Mouse (Mus musculus): ENCODE results near the gene Tmem106b.

The Tmem106b gene

DNA sequence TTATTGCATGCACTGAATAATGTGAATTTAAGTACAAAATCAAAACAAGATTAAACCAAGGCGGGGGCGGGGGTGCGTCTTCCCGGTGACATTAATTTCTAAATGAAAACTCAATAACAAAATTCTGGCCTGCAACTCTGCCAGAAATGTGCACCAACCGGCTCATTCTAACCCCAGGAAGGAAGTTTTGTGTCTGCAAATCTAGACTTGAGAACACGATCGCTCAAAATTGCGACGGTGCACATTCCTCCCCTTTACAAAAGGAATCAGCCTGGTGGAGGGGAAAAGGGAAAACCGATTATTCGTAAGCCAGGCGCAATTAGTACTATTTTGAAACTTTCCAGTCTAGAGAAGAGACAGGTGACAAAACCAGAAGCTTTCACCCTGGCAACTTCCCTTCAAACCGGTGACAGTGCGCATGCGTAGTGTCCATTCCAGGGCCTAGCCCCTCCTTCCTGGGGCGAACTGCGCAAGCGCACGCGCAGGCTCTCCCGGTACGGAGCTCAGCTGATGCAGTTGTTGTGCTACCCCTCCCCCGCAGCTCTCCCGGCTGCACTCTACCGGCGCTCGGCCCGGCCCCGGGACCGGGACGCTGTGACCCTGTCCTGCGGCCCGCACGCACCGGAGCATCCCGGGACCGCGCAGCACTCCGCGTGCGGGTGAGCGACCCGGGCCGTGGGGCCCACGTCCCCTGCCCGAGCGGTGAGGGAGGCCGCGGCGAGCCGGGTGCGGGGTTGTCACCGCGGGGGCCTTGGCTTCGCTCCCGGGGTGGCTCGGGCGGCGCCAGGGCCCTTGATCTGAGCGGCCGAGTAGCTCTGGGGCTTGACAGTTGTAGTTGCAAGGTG is at the start of gene Tmem106b:
TSS of gene Tmem106b (plus strand) at position 458 of the 845 bp plus-strand sequence.
- peak; percentile 98 for DNase-seq (ENCODE audit: low read depth, low spot score)

DNA sequence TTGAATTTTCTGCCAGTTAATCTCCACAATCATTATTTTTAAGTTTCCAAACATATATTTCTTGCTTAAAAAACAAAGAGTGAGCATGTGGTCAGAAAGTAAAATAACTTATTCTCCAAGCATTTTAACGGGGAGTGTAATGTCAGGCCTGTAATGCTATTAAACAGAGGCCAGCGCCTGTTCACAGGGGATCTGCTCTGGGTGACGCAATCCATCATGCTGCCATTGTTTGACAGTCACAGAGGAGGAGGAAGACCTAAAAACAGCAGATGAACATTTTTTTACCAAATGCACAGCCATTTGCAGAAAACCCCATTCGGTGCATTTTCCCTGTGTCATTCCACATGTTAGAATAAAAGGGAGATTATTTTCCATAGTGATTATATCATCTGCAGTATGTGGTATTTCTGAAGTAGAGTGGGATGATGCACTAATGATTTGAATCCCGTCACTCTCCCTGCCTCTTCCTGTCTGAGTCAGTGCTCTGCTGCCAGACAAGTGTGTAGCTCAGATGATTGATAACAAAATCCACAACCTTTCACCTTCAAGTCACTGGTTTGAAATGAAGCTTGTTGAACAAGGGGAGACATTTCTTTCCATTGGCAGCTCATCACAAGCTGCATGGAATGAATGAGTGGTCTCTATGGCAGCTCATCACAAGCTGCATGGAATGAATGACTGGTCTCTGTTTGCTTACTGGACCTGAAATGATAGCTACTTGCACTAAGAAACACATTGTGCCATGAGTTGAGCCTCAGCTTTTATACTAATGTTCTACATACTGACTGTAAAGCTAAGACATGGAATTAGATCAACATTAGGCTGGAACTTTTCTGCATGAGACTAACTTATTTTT is 48.1 kb upstream of the Tmem106b start:
- DNase-seq (ENCODE audit: low read depth, low spot score), result peak; percentile 47

DNA sequence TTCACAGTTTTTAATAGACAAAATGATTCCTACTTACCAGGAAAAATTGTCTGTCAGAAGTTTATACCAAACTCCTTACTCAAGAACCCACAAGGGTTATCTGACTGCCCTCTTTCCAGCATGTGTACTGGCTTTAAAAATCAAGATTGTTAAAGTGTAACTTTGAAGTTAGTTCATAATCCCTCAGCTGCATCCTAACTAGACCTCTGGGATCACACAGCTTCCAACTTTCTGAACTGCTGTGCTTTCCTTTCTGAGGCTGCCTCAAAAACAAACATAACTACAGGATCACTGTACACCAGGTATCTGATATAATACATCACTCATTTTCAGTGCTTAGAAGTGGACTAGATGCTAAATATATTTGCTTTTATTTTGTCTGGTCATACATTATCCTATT is 39.0 kb upstream of the Tmem106b start:
- no peak for DNase-seq (ENCODE audit: low read depth, low spot score)

DNA sequence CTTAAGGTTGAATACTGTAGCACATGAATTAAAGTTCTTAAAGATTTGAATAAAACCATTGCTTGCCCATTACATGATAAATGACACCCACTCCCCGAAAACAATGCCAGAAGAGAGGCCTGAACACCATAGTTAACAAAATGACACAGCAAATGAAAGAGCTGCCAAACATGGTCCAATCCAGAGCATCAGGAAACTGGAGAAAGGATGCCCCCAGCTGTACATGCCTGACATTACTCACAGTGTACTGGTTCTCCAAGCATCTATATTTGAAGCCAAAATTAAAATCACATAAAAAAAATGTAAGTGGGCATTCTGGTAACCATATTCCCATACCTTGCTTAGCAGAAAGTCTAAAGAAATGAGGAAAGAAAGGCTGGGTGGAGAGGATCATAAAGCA is 38.6 kb upstream of the Tmem106b start:
- DNase-seq (ENCODE audit: low read depth, low spot score), result no peak

DNA sequence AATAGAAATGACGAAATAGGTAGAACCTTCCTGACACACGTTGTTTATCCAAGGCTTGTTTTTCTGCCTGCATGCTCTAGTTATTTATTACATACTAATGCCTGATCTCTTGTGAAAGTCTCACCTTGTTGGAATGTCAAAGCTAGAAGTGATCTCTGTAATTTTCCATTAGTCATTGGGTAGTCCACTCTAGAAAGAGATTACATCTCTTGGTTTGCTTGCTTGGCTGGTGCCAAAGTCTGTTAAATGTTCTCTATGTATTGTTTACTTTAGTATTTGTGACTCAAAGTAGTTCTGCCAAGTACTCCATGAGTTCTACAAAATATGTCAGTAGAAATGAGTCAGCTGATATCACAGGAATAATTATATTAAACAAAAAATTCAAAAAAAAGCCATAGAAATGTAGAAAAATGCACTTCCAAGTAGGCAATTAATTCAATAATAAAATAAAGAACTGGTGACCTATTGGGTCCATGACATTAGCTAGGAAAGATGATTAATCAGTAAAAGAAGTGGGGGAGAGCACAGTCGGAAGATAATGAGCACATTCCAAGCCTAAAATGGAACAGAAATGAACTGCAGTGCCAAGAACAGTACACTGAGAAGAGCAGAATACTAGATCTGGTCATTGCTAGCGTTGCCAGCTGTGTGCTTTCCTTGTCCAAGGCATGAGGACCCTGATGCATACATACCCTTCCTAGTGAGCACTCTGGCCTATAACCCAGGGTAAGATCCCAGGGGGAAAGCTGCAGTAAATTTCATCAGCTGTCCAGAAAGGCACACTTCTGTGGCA is 17.0 kb upstream of the Tmem106b start:
- DNase-seq (ENCODE audit: low read depth, low spot score), result no peak

DNA sequence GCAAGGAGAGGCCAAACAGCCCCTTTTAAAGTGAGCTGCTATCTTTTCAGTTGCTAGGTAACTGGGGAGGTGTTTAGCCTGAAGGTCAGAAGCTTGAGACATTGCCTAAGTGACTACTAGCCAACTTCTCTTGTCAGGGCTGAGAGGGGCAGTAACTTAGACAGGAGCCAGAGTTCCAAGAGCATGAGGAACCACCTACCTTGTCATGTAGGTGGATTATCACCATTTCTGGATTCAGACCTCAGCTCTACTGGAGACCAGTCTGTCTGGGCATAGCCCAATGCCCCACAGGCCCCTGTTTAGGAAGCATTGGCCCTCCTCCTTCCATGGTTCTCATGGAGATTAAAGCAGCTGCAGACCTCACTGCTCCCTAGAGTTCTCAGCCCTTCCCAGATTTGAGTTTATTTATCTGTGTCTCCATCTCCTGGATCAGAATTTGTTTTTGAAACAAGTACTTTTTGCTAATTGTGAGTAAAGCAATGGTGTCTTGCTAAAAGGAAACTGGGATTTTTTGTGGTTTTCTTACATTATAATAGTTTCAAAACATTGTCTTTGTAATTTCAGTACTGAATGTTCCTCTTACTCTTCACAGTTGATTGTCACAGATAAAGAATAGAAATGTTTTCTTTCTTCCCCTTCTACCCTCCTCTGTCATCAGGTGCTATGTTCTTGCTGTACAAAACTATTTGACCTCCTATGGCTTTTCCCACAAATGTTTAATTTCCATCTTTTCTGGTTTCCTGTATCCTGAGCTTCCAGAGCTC is 8.1 kb upstream of the Tmem106b start:
- DNase-seq (ENCODE audit: low read depth, low spot score), result no peak

DNA sequence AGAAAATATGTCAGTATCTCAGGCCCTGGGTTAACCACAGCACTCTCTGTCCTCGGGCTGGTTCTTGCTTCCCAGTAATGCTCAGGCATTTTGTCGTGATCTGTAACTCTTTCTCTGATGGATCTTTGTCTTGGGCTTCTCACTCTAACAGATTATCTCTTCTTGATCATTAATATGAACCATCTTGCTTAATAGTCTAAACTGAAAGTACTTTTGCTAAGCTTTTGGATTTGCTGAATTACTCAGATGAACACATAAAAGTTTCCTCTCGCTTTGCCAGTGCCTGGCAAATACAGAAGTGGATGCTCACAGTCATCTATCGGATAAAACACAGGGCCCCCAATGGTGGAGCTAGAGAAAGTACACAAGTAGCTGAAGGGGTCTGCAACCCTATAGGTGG is 7.5 kb upstream of the Tmem106b start:
- no peak for DNase-seq (ENCODE audit: low read depth, low spot score)

DNA sequence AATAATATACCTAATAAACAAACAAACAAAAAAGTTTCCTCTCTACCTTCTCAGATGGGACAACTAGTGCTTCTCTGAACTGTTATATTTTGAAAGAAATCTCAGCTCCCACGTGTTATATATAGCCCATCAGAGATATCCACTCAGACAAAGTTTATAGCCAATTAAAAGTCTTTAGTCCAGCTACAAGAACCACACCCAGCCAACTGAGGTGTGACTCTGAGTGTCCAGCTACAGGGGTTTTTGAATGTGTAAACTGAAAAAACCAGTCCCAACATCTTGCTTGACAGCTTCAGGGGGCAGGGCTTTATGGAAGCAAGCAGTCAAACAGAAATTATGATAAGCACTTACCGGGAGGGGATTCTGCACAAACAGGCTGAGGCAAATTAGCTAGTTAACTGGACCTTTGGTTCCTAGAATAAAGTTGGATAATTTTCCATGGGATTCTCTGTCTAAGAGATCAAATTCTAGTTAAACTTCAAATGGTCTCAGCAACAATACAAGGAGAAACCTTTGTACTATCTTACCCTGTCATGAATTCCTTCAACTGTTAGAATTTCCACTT is 6.8 kb upstream of the Tmem106b start:
- DNase-seq (ENCODE audit: low read depth, low spot score), result no peak

DNA sequence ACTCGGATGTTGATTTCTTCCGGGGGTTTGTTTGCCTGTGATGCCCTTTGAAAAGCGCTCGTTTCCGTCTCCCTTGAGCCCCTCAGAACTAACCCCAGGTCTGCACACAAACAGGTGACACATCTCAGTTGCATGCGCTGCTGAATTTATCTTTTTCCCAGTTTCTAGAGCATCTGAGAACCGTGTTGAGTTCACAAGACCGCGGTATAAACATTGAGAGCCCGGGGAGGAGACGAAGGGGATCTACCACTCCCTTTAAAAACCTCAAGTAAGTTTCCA is 527 bp downstream of the Tmem106b start:
- no peak for DNase-seq (ENCODE audit: low read depth, low spot score)

DNA sequence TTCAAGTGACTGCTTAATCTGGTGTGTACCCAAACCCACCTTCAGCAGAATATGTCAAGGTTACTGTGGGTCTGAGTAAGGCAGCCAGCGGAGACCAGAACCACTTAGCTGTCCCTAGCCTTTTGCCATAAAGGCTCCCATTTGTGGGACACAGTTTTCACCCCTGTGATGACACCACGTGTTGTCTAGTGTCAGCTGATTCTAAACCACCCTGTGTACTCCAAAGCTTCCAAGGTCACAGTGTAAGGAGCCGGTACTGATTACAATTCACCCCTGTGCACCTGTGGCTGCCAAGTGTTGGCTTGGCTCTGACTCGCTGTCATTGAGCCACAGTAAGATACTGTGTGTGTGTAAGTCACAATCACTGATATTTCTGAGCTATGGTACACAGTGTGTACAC is 926 bp downstream of the Tmem106b start:
- no peak for DNase-seq (ENCODE audit: low read depth, low spot score)

DNA sequence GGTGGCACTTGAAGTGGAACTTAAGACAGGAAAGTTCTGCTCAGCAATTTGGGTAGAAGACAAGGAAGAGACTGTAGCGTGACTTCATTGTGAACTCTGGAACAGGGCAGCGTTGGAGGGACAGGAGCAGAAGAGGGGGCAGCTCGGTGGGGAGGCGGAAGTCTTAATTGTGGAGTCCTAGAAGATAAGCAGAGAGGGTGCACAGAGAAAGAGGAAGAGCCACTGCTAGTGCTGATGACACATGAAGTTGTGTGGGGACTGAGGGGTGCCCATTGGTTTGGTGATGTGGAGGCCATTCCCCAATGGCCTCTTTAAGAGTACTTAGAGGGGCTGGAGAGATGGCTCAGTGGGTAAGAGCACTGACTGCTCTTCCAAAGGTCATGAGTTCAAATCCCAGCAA is 3.5 kb downstream of the Tmem106b start:
- DNase-seq (ENCODE audit: low read depth, low spot score), result no peak

DNA sequence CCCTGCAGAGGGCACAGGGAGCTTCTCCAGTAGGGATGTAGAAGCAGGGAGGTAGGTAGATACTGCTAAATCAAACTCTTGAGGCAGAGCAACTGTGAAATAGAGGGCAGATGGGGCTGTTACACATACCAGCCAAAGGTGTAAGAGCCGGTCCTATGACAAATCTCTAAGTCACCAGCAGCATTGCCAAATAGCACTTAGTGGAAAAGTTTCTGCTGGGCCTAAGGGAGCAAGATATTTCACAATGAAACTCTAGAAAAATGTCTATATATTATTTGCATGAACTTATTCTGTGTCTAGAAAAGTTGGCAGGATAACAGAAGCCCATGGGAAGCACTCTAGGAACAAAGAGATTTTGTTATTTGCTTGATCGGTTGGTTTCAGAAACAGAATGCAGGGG is 4.3 kb downstream of the Tmem106b start:
- DNase-seq (ENCODE audit: low read depth, low spot score), result no peak

DNA sequence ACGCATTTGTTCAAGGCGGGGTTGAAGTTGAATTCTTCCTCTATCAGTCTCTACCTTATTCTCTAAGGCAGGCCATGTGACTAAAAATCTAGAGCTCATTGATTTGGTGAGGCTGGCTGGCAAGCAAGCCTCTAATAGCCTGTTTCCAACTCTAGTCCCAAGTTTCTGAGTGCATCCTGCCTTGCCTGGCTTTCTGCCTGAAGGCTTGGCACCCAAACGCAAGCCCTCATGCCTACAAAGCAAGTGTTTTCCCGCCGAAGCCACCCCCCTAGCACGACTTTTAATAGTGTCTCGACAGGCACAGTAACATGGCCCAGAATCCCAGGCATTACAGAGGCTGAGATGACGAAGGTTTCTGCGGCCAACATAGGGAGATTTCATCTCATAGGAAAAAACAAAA is 13.3 kb downstream of the Tmem106b start:
- no peak for DNase-seq (ENCODE audit: low read depth, low spot score)

DNA sequence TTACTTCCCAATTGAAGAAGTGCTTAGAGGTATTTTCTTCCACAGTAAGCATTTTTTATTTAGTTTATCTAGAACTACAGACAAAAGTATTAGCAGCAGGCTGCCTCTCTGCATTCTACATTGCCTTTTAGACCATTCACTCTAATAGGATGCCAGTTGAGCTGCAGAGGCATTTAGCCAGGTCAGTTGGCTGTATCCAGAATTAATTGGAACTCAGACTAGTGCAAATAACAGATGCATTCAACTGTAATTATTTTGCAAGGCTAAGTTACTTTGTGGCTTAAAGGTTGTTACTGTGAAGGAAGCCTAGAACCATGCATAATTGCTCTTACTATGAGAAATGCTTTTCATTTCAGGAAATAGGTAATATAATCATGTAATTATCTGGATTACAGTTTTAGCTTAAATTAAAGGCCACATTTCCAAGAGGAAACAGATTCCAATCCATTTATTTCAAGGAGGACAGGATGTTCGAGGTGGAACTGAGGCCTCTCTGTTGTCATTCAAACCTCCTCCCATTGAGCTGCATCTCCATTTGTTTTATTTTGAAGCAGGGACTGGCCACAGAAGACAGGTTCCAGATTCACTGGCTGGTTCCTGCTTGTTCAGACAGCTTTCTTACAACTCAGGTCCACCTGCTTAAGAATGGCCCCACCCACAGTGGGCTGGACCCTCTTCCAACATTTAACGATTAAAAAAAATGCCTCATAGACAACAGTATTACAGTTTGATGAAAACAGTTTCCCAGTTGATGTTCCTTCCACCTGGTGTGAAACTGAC is 27.3 kb downstream of the Tmem106b start:
- no peak for DNase-seq (ENCODE audit: low read depth, low spot score)

DNA sequence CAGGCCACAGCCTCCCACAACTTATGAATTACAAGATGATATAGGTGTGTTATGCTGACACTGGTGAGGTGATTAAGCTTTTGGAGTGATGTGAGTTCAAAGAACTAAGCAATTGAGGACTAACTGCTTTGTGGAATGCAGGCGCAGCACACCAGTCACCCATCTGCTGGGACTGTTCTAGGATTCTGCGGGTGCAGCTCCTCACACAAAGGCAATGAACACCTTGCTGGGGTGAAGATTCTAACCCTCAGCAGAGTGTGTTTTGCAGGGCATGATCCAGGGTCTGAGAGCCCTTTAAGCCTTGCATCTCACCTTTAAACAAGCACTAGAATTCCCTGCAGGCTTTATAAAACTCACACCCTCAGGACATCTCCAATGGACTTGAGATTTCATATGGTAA is 30.6 kb downstream of the Tmem106b start:
- DNase-seq (ENCODE audit: low read depth, low spot score), result no peak

DNA sequence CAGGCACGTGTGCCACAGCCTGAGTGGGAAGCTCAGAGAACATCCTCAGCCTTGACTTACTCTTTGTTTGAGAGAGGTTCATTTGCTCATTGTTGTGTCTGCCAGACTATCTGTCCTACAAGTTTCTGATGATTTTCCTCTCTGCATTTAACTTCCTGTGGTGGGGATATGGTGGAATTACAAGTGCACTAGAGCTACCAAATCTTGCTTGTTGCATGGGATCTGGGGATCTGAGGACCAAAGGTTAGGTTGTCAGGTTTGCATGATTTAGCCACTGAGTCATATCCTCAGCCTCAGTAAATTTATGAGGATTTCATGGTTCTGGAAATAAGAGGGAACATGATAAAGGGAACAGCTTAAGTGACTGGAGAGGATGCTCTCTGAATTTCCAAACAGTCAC is 39.1 kb downstream of the Tmem106b start:
- DNase-seq (ENCODE audit: low read depth, low spot score), result no peak

DNA sequence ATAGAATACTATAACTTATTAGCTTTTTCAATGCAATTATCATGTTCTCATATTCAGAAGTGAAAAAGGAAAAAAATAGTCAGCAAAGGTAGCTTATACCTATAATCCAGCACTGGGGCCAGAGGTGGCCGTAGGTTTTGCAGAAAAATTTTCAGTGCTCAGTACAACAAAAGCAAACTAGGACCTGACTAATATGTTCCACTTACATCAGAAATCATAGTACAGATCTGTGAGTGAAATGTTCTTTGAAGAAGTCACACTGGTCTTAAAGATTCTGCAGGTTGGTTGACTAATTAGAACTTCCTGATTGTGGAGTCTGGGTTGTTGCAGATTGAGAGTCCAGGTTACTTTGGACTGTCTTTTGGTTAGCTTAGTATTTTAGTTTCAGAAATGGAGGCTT is 67.7 kb downstream of the Tmem106b start:
- DNase-seq (ENCODE audit: low read depth, low spot score), result no peak

All from mesoderm, embryonic 11.5 days (tissue).